Mouse (Mus musculus) heart, embryonic 11.5 days (tissue): ENCODE data around the gene Exoc8. TPM values are rescaled to one million over a fixed set of nuclear protein-coding genes. Genes with fewer than 3 reads are reported as not detected.
A peak's percentile ranks its signal among the peaks of the same experiment; 100 is the strongest.

Experiments
- ATAC-seq: fragments of 200-750 bp; cut with Nextera tagmentation; replicated peaks from 2 replicates; pipeline ENCODE4 v1.8.0; 2017; ENCODE audit warnings: moderate library complexity; ENCODE audit not compliant: insufficient number of reproducible peaks, low FRiP score, low TSS enrichment
- H3K27ac ChIP-seq: fragments of 300-500 bp; sonication (generic); 2 replicates; pipeline ENCODE4 v1.5.1; 2014; ENCODE audit warnings: mild to moderate bottlenecking, low read depth, low read length
- H3K27me3 ChIP-seq: fragments of 300-500 bp; sonication (generic); 2 replicates; pipeline ENCODE4 v1.6.1; 2014; ENCODE audit warnings: mild to moderate bottlenecking, low read length, mixed read lengths; ENCODE audit not compliant: control insufficient read depth, insufficient read depth
- H3K36me3 ChIP-seq: fragments of 300-500 bp; sonication (generic); 2 replicates; pipeline ENCODE4 v1.6.1; 2014; ENCODE audit warnings: mild to moderate bottlenecking, low read length, moderate library complexity, mixed read lengths; ENCODE audit not compliant: control insufficient read depth, insufficient read depth
- H3K4me1 ChIP-seq: fragments of 300-500 bp; sonication (generic); 2 replicates; pipeline ENCODE4 v1.6.1; 2014; ENCODE audit warnings: low read length; ENCODE audit not compliant: control insufficient read depth, insufficient read depth
- H3K4me2 ChIP-seq: fragments of 300-500 bp; sonication (generic); 2 replicates; pipeline ENCODE4 v1.6.1; 2014; ENCODE audit warnings: mild to moderate bottlenecking, moderate library complexity
- H3K4me3 ChIP-seq: fragments of 300-500 bp; sonication (generic); 2 replicates; pipeline ENCODE4 v1.5.1; 2014; ENCODE audit warnings: low read depth, low read length
- H3K9ac ChIP-seq: fragments of 300-500 bp; sonication (generic); 2 replicates; pipeline ENCODE4 v1.6.1; 2014; ENCODE audit warnings: mild to moderate bottlenecking, low read depth, low read length, moderate library complexity
- H3K9me3 ChIP-seq: fragments of 300-500 bp; sonication (generic); replicated peaks from 2 replicates; pipeline ENCODE4 v1.6.1; 2016; ENCODE audit warnings: low read length; ENCODE audit not compliant: control insufficient read depth
- WGBS: fragments of 180-500 bp; shearing (Covaris S2); extraction: QIAGEN DNeasy Blood & Tissue Kit; methylation state at CpG from one replicate; pipeline ENCODE4 v1.1.7; 2014; ENCODE audit not compliant: insufficient replicate concordance; 5-methylcytosine and 5-hydroxymethylcytosine counted together
- polyA plus RNA-seq: library from polyadenylated mRNA; unstranded; fragments of >200 nt; fragmentation: Nextera tagmentation; extraction: Ambion mirVana; gene quantifications from 2 replicates; pipeline ENCODE4 v1.2.1, GENCODE M21; 2014

Exoc8 gene
- polyA plus RNA-seq, 1 experiment from 2014 or later: 5.9 TPM

DNA sequence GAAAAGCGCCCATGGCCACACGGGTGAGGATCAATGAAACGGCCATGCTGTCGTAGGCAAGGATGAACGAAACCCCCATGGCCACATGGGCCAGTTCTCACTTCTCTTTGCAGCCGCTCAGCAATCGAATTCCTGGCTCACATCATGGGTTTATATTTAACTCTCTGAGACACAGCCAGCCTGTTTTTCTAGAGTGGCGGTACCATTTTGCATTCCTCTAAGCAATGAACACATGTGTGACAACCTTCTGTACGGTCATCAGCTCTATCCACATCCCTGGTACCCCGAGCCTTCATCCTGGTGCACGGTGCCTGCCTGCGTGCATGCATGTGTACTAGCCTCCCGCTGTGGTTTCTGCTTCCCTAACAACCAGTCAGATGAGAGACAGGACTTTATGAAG, 32.6 kb upstream of the Exoc8 start:
- peak overlapping the region; percentile 42; the same call in 1 of the 2 replicates for H3K27ac ChIP-seq
- H3K9me3 ChIP-seq: no peaks in the 10 kb centered on the region
- 70% methylated on average over 13 of the region's 13 CpGs for WGBS
- 0 out of 2 replicates have a peak, but pooled peaks cover 2% of the 10 kb centered on the region for H3K36me3 ChIP-seq
- no peak overlapping the region for H3K9ac ChIP-seq
- peak overlapping the region; percentile 18 for H3K4me2 ChIP-seq
- H3K27me3 ChIP-seq: no peaks in the 10 kb centered on the region
- H3K4me1 ChIP-seq: peaks cover 39% of the 10 kb centered on the region
- no peak for ATAC-seq
- no peak overlapping the region for H3K4me3 ChIP-seq

DNA sequence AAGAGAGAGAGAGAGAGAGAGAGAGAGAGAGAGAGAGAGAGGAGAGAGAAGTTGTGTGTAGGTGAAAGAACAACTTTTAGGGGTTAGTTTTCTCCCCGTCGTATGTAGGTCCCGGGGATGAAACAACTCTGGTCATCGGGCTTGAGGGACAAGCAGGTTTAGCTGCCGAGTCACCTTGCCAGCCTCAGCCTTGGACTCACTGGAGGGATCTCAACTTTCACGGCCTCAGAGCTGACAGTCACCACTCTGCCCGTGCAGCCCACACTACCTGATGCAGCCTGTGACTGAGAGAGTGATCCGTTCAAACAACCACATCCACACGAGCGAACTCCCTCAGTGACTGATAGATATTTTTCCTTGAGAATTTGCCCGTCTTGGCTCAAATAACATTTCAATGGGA, 31.5 kb upstream of the Exoc8 start:
- Histone ChIP-seq H3K9ac (no peak overlapping the region), H3K36me3 (0 out of 2 replicates have a peak, but pooled peaks cover 2% of the 10 kb centered on the region), H3K27ac (no peak overlapping the region), H3K27me3 (no peaks in the 10 kb centered on the region), H3K4me3 (no peak overlapping the region), H3K4me2 (no peak overlapping the region), H3K9me3 (no peaks in the 10 kb centered on the region), H3K4me1 (peaks cover 39% of the 10 kb centered on the region)
- 74% methylated on average over 11 of the region's 11 CpGs for WGBS
- ATAC-seq: no peak

DNA sequence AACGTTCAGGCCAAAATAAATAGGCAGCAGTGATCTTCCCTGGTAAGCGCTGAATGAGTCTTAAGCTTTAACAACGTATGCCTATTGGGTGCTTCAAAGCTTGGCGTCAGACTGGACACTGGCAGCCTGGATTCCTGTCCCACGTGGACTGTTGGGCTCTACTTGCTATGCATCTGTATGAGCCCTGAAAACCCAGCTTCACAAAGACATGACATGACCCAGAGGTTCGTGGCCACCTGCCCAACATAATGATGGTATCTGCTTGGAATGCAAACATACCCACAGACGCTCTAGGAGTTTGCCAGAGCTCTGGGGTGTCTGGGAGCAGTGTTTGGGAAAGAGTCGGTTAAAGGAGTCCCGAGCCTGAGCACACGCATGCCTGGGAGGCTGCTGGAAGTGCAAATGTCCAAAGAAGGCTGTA, 28.9 kb upstream of the Exoc8 start:
- no peaks in the 10 kb centered on the region for H3K27me3 ChIP-seq
- H3K4me3 ChIP-seq: no peak overlapping the region
- H3K9me3 ChIP-seq: no peaks in the 10 kb centered on the region
- no peak overlapping the region for H3K9ac ChIP-seq
- H3K27ac ChIP-seq: peak overlapping the region; percentile 70
- H3K4me2 ChIP-seq: 0 out of 2 replicates have a peak overlapping the region, but pooled peaks have one; percentile 20
- peaks cover 59% of the 10 kb centered on the region for H3K4me1 ChIP-seq
- 36% methylated on average over 10 of the region's 10 CpGs for WGBS
- ATAC-seq: peak; percentile 31; the same call in 1 of the 2 replicates
- H3K36me3 ChIP-seq: 0 out of 2 replicates have a peak, but pooled peaks cover 2% of the 10 kb centered on the region

- H3K27me3 ChIP-seq: no peaks in the 10 kb centered on the region
- H3K9me3 ChIP-seq: no peaks in the 10 kb centered on the region
- WGBS: 35% methylated on average over 14 of the region's 14 CpGs
- no peak for ATAC-seq
- H3K4me1 ChIP-seq: peaks cover 60% of the 10 kb centered on the region
- 0 out of 2 replicates have a peak, but pooled peaks cover 2% of the 10 kb centered on the region for H3K36me3 ChIP-seq
- peak overlapping the region; percentile 70 for H3K27ac ChIP-seq
- no peak overlapping the region for H3K9ac ChIP-seq
- H3K4me3 ChIP-seq: no peak overlapping the region
- H3K4me2 ChIP-seq: no peak overlapping the region
These were observed 28.2 kb upstream of the Exoc8 start for GRCm38 (mm10) chr8:124925544-124926266.

DNA sequence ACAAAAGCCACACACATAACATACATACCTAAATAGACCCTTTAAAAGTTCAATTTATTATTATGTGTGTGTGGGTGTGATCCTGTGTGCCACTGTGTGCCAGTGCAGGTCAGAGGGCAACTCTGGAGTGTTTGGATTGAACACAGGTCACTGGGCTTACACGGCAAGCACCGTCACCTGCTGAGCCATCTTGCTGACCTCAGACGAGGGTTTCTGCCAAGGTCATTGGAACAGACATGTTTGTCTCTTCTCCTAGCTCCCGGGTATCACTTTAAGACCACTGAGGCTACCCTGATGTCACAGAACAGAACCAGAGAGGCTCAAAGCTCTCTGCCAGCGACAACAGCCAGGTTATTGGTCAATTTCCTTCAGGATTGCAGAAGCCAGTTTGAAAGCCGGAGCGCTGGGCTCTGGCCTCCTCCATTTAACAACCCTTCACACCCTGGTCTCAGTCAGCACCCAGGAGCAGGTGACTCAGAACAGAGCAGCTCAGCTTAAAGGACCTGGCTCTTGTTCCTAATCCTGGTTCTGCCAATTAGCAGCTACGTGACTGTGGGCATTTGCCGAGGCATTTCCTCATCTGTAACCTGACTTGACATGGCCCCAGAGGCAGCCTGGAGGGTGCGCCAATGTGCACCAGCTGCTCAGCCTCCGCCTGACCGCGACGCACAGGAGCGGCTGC, 26.6 kb upstream of the Exoc8 start:
- Histone ChIP-seq H3K9me3 (no peaks in the 10 kb centered on the region), H3K27ac (no peak overlapping the region), H3K36me3 (no peaks in the 10 kb centered on the region), H3K9ac (no peak overlapping the region), H3K4me3 (no peak overlapping the region), H3K4me2 (no peak overlapping the region), H3K4me1 (peaks cover 48% of the 10 kb centered on the region), H3K27me3 (no peaks in the 10 kb centered on the region)
- ATAC-seq: no peak
- WGBS: 83% methylated on average over 15 of the region's 15 CpGs

GRCm38 (mm10) chr8:124922490-124923089, 25.1 kb upstream of the Exoc8 start:
- no peak overlapping the region for H3K4me2 ChIP-seq
- WGBS: 77% methylated on average over 11 of the region's 11 CpGs
- ATAC-seq: no peak
- peaks cover 43% of the 10 kb centered on the region for H3K4me1 ChIP-seq
- H3K9ac ChIP-seq: no peak overlapping the region
- H3K9me3 ChIP-seq: no peaks in the 10 kb centered on the region
- H3K36me3 ChIP-seq: no peaks in the 10 kb centered on the region
- H3K27me3 ChIP-seq: no peaks in the 10 kb centered on the region
- H3K4me3 ChIP-seq: no peak overlapping the region
- no peak overlapping the region for H3K27ac ChIP-seq

DNA sequence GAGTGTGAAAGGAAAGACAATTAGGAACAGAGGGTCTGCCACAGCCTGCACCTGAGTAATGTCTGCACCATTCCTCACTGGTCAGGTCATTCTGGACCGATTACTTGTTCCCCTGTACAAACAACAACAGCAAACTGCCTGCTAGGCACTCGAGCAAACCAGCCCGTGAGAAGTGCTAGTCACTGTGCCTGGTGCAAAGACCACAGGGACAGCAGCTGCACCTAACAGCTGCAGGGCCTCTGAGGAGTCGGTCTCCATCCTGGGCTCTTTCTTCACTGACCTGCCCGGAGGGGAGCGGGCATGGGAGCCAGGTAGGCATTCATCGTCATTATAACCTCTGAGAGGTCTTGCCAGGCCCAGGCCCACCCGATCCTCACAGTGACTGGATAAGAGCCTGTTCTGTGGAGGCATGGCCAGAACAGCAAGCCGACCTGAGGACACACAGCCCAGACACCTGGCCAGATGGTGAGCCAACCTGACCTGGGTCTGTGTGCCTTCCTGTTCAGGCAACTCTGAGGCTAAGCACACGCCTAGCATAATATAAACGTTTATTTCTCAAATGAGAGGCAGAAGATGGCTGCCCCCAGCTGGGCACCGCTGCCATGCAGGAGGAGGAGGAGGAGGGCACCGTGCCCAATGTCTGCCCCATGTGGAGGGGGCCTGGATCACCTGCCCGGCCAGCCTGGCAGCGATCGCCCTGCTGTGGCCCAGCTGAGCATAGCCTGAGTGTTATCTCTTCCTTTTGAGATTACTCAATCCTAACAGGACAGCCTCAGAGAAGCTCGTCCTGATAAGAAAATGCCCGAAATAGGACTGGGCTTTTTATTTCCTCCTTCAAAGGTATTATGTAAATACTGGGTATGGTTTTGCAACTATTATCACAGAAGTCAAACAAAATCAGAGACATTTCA, 24.1 kb upstream of the Exoc8 start:
- Histone ChIP-seq H3K36me3 (no peaks in the 10 kb centered on the region), H3K27me3 (no peaks in the 10 kb centered on the region), H3K4me2 (peak overlapping the region; percentile 23; the same call in 1 of the 2 replicates), H3K27ac (no peak overlapping the region), H3K4me3 (no peak overlapping the region), H3K4me1 (peaks cover 44% of the 10 kb centered on the region), H3K9me3 (no peaks in the 10 kb centered on the region), H3K9ac (no peak overlapping the region)
- 50% methylated on average over 18 of the region's 18 CpGs for WGBS
- ATAC-seq: no peak
